Mouse (Mus musculus) kidney, adult 18-20 months (tissue): ENCODE measurements around the gene Olfr866.

Source experiments
- DNase-seq: peaks from one replicate; pipeline ENCODE4 v3.0.0; 2021

The Olfr866 gene

GRCm38 (mm10) chr9:20027935-20028334 is at the start of gene Olfr866:
Olfr866 (minus strand) TSS chr9:20028035.
- no peak for DNase-seq

GRCm38 (mm10) chr9:20073523-20074177 is 45.8 kb upstream of the Olfr866 start:
- peak; percentile 34 for DNase-seq

- DNase-seq, result no peak
Observed at GRCm38 (mm10) chr9:20071291-20071690, 43.5 kb upstream of the Olfr866 start.

GRCm38 (mm10) chr9:20070236-20070635 is 42.4 kb upstream of the Olfr866 start:
- DNase-seq, result no peak

- DNase-seq, result no peak
Observed at GRCm38 (mm10) chr9:20057462-20057861, 29.6 kb upstream of the Olfr866 start, which contains the start of gene Olfr867. Olfr867 (minus strand) TSS chr9:20057562.

- DNase-seq, result no peak
Observed at GRCm38 (mm10) chr9:20047964-20048363, 20.1 kb upstream of the Olfr866 start.
